Mouse (Mus musculus) mouse trophoblast stem cell (cell line): ENCODE data around the gene Rab31.

Source experiments
- in situ Hi-C, 2 experiments: fragments of 300-500 bp; cut with MseI, MboI; formaldehyde crosslinking; loops; 2 replicates in 1 of 2; 3 replicates in 1 of 2; pipeline ENCODE4 v1.15.1; 2025

Gene Rab31

GRCm38 (mm10) chr17:65703527-65704391 is 68.8 kb downstream of the Rab31 start:
- in situ Hi-C loops = no loop called here

- in situ Hi-C loops = no loop called here
Measured at GRCm38 (mm10) chr17:65701797-65702566, 70.6 kb downstream of the Rab31 start.

GRCm38 (mm10) chr17:65701356-65701755 is 71.2 kb downstream of the Rab31 start:
- in situ Hi-C loops = no loop called here

- in situ Hi-C loops = no loop called here
Measured at GRCm38 (mm10) chr17:65700060-65700459, 72.5 kb downstream of the Rab31 start.

GRCm38 (mm10) chr17:65697791-65698463 is 74.6 kb downstream of the Rab31 start:
- in situ Hi-C loops = no loop called here

GRCm38 (mm10) chr17:65696939-65697338 is 75.6 kb downstream of the Rab31 start:
- in situ Hi-C loops = no loop called here

GRCm38 (mm10) chr17:65692276-65692675 is 80.3 kb downstream of the Rab31 start:
- in situ Hi-C loops = no loop called here

GRCm38 (mm10) chr17:65683731-65684130 is 88.8 kb downstream of the Rab31 start:
- in situ Hi-C loops = no loop called here

GRCm38 (mm10) chr17:65683316-65683715 is 89.2 kb downstream of the Rab31 start:
- in situ Hi-C loops = no loop called here

GRCm38 (mm10) chr17:65682071-65682680 is 90.4 kb downstream of the Rab31 start:
- in situ Hi-C loops = no loop called here

GRCm38 (mm10) chr17:65681516-65681915 is 91.0 kb downstream of the Rab31 start:
- in situ Hi-C loops = no loop called here

GRCm38 (mm10) chr17:65680801-65681412 is 91.6 kb downstream of the Rab31 start:
- in situ Hi-C loops = no loop called here

- in situ Hi-C loops = no loop called here
Measured at GRCm38 (mm10) chr17:65679806-65680446, 92.6 kb downstream of the Rab31 start.

- in situ Hi-C loops = no loop called here
Measured at GRCm38 (mm10) chr17:65677742-65678141, 94.8 kb downstream of the Rab31 start.

- in situ Hi-C loops = no loop called here
Measured at GRCm38 (mm10) chr17:65676536-65676935, 96.0 kb downstream of the Rab31 start.

GRCm38 (mm10) chr17:65675985-65676384 is 96.6 kb downstream of the Rab31 start:
- in situ Hi-C loops = no loop called here

- in situ Hi-C loops = no loop called here
Measured at GRCm38 (mm10) chr17:65674710-65675171, 97.8 kb downstream of the Rab31 start.

- in situ Hi-C loops = no loop called here
Measured at GRCm38 (mm10) chr17:65672926-65673325, 99.6 kb downstream of the Rab31 start.

- in situ Hi-C loops = no loop called here
Measured at GRCm38 (mm10) chr17:65669061-65669460, 103.5 kb downstream of the Rab31 start.

GRCm38 (mm10) chr17:65667792-65668191 is 104.8 kb downstream of the Rab31 start:
- in situ Hi-C loops = no loop called here
